Mouse (Mus musculus) midbrain, embryonic 11.5 days (tissue): ENCODE measurements around the gene Dapk1. TPM values are rescaled to one million over a fixed set of nuclear protein-coding genes. Genes with fewer than 3 reads are reported as not detected.
A peak's percentile ranks its signal among the peaks of the same experiment; 100 is the strongest.

Source experiments
- ATAC-seq: fragments of 200-750 bp; cut with Nextera tagmentation; 2 replicates; pipeline ENCODE4 v1.8.0; 2017; ENCODE audit warnings: moderate TSS enrichment, moderate library complexity; ENCODE audit not compliant: low FRiP score
- DNase-seq: peaks from one replicate; pipeline ENCODE4 v3.0.0; 2015; ENCODE audit warnings: low spot score; ENCODE audit errors: missing footprints
- H3K27ac ChIP-seq: fragments of 300-500 bp; sonication (generic); 2 replicates; pipeline ENCODE4 v1.5.1; 2014; ENCODE audit warnings: low read depth, low read length
- H3K27me3 ChIP-seq: fragments of 300-500 bp; sonication (generic); 2 replicates; pipeline ENCODE4 v1.6.1; 2014; ENCODE audit warnings: mild to moderate bottlenecking, low read length, moderate library complexity, mixed read lengths; ENCODE audit not compliant: control insufficient read depth, insufficient read depth
- H3K36me3 ChIP-seq: fragments of 300-500 bp; sonication (generic); 2 replicates; pipeline ENCODE4 v1.6.1; 2014; ENCODE audit warnings: mild to moderate bottlenecking, low read length, moderate library complexity, mixed read lengths; ENCODE audit not compliant: control insufficient read depth, insufficient read depth
- H3K4me1 ChIP-seq: fragments of 300-500 bp; sonication (generic); 2 replicates; pipeline ENCODE4 v1.6.1; 2014; ENCODE audit warnings: low read length; ENCODE audit not compliant: control insufficient read depth, insufficient read depth
- H3K4me2 ChIP-seq: fragments of 300-500 bp; sonication (generic); 2 replicates; pipeline ENCODE4 v1.6.1; 2014; ENCODE audit warnings: mild to moderate bottlenecking, moderate library complexity
- H3K4me3 ChIP-seq: fragments of 300-500 bp; sonication (generic); 2 replicates; pipeline ENCODE4 v1.5.1; 2014; ENCODE audit warnings: low read depth, low read length
- H3K9ac ChIP-seq: fragments of 300-500 bp; sonication (generic); 2 replicates; pipeline ENCODE4 v1.6.1; 2014; ENCODE audit warnings: low read length
- H3K9me3 ChIP-seq: fragments of 300-500 bp; sonication (generic); 2 replicates; pipeline ENCODE4 v1.6.1; 2016; ENCODE audit warnings: low read length; ENCODE audit not compliant: control insufficient read depth
- WGBS: fragments of 180-500 bp; shearing (Covaris S2); extraction: QIAGEN DNeasy Blood & Tissue Kit; methylation state at CpG from one replicate; pipeline ENCODE4 v1.1.7; 2014; 5-methylcytosine and 5-hydroxymethylcytosine counted together
- polyA plus RNA-seq: library from polyadenylated mRNA; unstranded; fragments of >200 nt; fragmentation: Nextera tagmentation; extraction: Ambion mirVana; gene quantifications from 2 replicates; pipeline ENCODE4 v1.2.1, GENCODE M21; 2014

Gene Dapk1
- polyA plus RNA-seq, 1 experiment from 2014 or later: 17.2 TPM

DNA sequence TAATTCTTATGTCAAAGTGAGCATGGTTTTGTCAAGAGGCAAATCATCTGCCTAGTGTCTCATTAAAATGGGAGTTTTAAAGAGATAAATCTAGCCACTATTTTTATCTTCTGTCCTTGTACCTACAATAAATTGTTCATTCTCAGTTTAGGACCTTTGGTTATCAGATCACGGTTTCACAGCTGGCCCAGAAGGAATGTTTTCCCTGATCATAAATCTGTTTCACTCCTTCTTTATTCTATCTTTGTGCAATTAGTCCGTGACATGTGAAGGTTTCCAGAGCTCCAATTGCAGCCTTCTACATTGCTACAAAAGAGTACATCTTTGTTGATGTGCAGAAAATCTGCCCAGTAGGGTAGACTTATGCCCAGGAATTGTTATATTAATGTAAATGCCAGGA, 153.5 kb downstream of the Dapk1 start:
- no peak overlapping the region for H3K9ac ChIP-seq
- H3K27ac ChIP-seq: no peak overlapping the region
- no peak for DNase-seq
- H3K27me3 ChIP-seq: no peaks in the 10 kb centered on the region
- no peak overlapping the region for H3K4me2 ChIP-seq
- H3K9me3 ChIP-seq: no peaks in the 10 kb centered on the region
- H3K4me1 ChIP-seq: no peaks in the 10 kb centered on the region
- WGBS: 88% methylated on average over 2 of the region's 2 CpGs
- H3K4me3 ChIP-seq: no peak overlapping the region
- H3K36me3 ChIP-seq: peaks cover 9% of the 10 kb centered on the region
- ATAC-seq: no peak

DNA sequence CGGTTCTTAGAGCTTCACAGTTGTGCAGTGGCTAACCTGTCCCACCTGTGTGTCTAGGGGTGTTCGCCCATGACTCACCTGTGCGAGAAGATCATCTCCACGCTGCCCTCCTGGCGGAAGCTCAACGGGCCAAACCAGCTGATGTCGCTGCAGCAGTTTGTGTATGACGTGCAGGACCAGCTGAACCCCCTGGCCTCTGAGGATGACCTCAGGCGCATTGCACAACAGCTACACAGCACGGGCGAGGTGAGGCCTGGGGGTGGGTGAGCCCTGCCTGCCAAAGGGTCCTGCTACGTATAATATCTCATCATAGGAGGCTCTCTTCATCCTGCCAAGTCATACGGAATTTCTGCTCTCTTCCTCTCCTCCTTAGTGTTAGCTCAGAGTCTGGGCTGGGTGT, 155.5 kb downstream of the Dapk1 start:
- Histone ChIP-seq H3K36me3 (peaks cover 18% of the 10 kb centered on the region; the same call in 1 of the 2 replicates), H3K4me2 (no peak overlapping the region), H3K4me1 (no peaks in the 10 kb centered on the region), H3K9me3 (no peaks in the 10 kb centered on the region), H3K27ac (no peak overlapping the region), H3K27me3 (no peaks in the 10 kb centered on the region), H3K4me3 (no peak overlapping the region), H3K9ac (no peak overlapping the region)
- no peak for ATAC-seq
- no peak for DNase-seq
- WGBS: 90% methylated on average over 13 of the region's 13 CpGs

- Histone ChIP-seq H3K27me3 (no peaks in the 10 kb centered on the region), H3K27ac (no peak overlapping the region), H3K9me3 (no peaks in the 10 kb centered on the region), H3K4me3 (no peak overlapping the region), H3K9ac (no peak overlapping the region), H3K4me2 (no peak overlapping the region), H3K36me3 (peaks cover 12% of the 10 kb centered on the region; the same call in 1 of the 2 replicates), H3K4me1 (no peaks in the 10 kb centered on the region)
- peak; percentile 94 for DNase-seq
- ATAC-seq: peak; percentile 16; the same call in 1 of the 2 replicates
- WGBS: 46% methylated on average over 6 of the region's 6 CpGs
Measured at GRCm38 (mm10) chr13:60759136-60759535, 157.4 kb downstream of the Dapk1 start.

GRCm38 (mm10) chr13:60760392-60760791, 158.6 kb downstream of the Dapk1 start:
- Histone ChIP-seq H3K4me3 (no peak overlapping the region), H3K27ac (no peak overlapping the region), H3K27me3 (no peaks in the 10 kb centered on the region), H3K4me2 (no peak overlapping the region), H3K4me1 (no peaks in the 10 kb centered on the region), H3K36me3 (peaks cover 12% of the 10 kb centered on the region; the same call in 1 of the 2 replicates), H3K9me3 (no peaks in the 10 kb centered on the region), H3K9ac (no peak overlapping the region)
- ATAC-seq (no peak), DNase-seq (no peak)
- 94% methylated on average over 12 of the region's 12 CpGs for WGBS

GRCm38 (mm10) chr13:60761161-60761560, 159.4 kb downstream of the Dapk1 start:
- WGBS: 97% methylated on average over 17 of the region's 17 CpGs
- H3K4me3 ChIP-seq: no peak overlapping the region
- H3K9ac ChIP-seq: no peak overlapping the region
- H3K9me3 ChIP-seq: no peaks in the 10 kb centered on the region
- ATAC-seq: peak; percentile 42; the same call in 1 of the 2 replicates
- H3K4me1 ChIP-seq: no peaks in the 10 kb centered on the region
- H3K36me3 ChIP-seq: peaks cover 12% of the 10 kb centered on the region; the same call in 1 of the 2 replicates
- H3K4me2 ChIP-seq: no peak overlapping the region
- no peak for DNase-seq
- H3K27ac ChIP-seq: no peak overlapping the region
- no peaks in the 10 kb centered on the region for H3K27me3 ChIP-seq

DNA sequence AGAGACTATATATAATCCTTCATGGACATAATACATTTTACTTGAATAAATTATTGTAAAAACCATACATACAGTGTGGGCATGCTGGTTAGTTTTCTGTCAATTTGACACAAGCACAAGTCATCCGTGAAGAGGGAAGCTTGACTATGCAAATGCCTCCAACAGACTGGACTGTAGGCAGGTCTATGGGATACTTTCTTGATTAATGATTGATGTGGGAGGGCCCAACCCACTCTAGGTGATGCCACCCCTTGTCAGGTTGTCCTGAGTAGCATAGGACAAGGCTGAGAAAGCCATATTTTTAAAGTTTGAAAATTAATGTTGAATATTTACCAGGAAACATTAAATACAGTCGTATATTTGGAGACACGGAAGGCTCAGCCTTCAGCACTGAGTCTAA, 178.8 kb downstream of the Dapk1 start:
- ATAC-seq: no peak
- 90% methylated on average over 3 of the region's 3 CpGs for WGBS
- DNase-seq: no peak

DNA sequence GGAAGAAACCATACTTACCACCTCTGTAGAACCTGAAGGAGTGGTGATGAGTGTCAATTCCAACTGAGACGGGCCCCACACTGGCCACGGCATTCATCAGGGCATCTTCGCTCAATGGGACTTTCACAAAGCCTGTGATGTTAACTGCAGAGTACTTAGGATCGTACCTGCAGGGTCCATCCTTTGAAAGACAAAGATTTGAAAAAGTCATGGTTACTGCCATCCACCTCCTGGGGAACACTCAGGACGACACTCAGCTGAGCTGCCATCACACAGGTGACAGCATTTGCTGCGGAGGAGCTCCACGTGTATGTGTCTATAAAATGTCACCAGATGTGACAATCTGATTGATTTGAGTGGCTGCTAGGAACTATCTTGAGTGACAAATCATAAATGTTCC, 181.6 kb downstream of the Dapk1 start:
- Histone ChIP-seq H3K9me3 (no peaks in the 10 kb centered on the region), H3K27ac (no peak overlapping the region), H3K9ac (no peak overlapping the region), H3K4me3 (no peak overlapping the region), H3K27me3 (no peaks in the 10 kb centered on the region), H3K4me1 (no peaks in the 10 kb centered on the region), H3K4me2 (no peak overlapping the region), H3K36me3 (no peaks in the 10 kb centered on the region)
- WGBS: 91% methylated on average over 7 of the region's 7 CpGs
- ATAC-seq (no peak), DNase-seq (no peak)

More for the DNA sequence above, 178.8 kb downstream of the Dapk1 start:
- no peak overlapping the region for H3K27ac ChIP-seq
- no peaks in the 10 kb centered on the region for H3K36me3 ChIP-seq
- no peaks in the 10 kb centered on the region for H3K27me3 ChIP-seq
- H3K9ac ChIP-seq: no peak overlapping the region
- H3K4me2 ChIP-seq: no peak overlapping the region
- no peaks in the 10 kb centered on the region for H3K4me1 ChIP-seq
- no peaks in the 10 kb centered on the region for H3K9me3 ChIP-seq
- H3K4me3 ChIP-seq: no peak overlapping the region

- Histone ChIP-seq H3K9me3 (no peaks in the 10 kb centered on the region), H3K27ac (no peak within 1 kb of the TSS), H3K27me3 (no peaks in the 10 kb centered on the region), H3K4me2 (no peak within 1 kb of the TSS), H3K36me3 (no peaks in the 10 kb centered on the region), H3K4me1 (no peaks in the 10 kb centered on the region), H3K9ac (no peak within 1 kb of the TSS), H3K4me3 (no peak within 1 kb of the TSS)
- DNase-seq (no peak), ATAC-seq (no peak)
Measured at GRCm38 (mm10) chr13:60786264-60786663, 184.5 kb downstream of the Dapk1 start, which contains the start of gene BC051665. Gene BC051665, minus strand, starts transcription at chr13:60786364.

GRCm38 (mm10) chr13:60789466-60789865, 187.7 kb downstream of the Dapk1 start:
- no peak for ATAC-seq
- Histone ChIP-seq H3K36me3 (no peaks in the 10 kb centered on the region), H3K9me3 (no peaks in the 10 kb centered on the region), H3K27me3 (no peaks in the 10 kb centered on the region), H3K4me1 (no peaks in the 10 kb centered on the region), H3K4me3 (no peak overlapping the region), H3K4me2 (no peak overlapping the region), H3K27ac (no peak overlapping the region), H3K9ac (no peak overlapping the region)
- 77% methylated on average over 1 of the region's 1 CpGs for WGBS
- DNase-seq: no peak
